Mouse (Mus musculus) stomach, postnatal 0 days (tissue): ENCODE results near the gene Nbea. TPM values are rescaled to one million over a fixed set of nuclear protein-coding genes. Genes with fewer than 3 reads are reported as not detected.

Experiments used
- ATAC-seq: fragments of 200-750 bp; cut with Nextera tagmentation; 2 replicates; pipeline ENCODE4 v1.8.0; 2017; ENCODE audit not compliant: low FRiP score, low TSS enrichment
- DNase-seq: peaks from one replicate; pipeline ENCODE4 v3.0.0-alpha.2; 2016; ENCODE audit warnings: low spot score
- H3K27ac ChIP-seq: fragments of 300-500 bp; sonication (generic); replicated peaks from 2 replicates; pipeline ENCODE4 v1.5.1; 2014; ENCODE audit warnings: mild to moderate bottlenecking, control low read depth
- H3K27me3 ChIP-seq: fragments of 300-500 bp; sonication (generic); 2 replicates; pipeline ENCODE4 v1.6.1; 2014; ENCODE audit warnings: low read length; ENCODE audit not compliant: control insufficient read depth, insufficient read depth
- H3K36me3 ChIP-seq: fragments of 300-500 bp; sonication (generic); 2 replicates; pipeline ENCODE4 v1.6.1; 2014; ENCODE audit warnings: low read length, mixed read lengths; ENCODE audit not compliant: control insufficient read depth, insufficient read depth
- H3K4me1 ChIP-seq: fragments of 300-500 bp; sonication (generic); replicated peaks from 2 replicates; pipeline ENCODE4 v1.6.1; 2014; ENCODE audit warnings: antibody characterized with exemption; ENCODE audit not compliant: control insufficient read depth, insufficient read depth
- H3K4me2 ChIP-seq: fragments of 300-500 bp; sonication (generic); replicated peaks from 2 replicates; pipeline ENCODE4 v1.6.1; 2014; ENCODE audit warnings: low read depth, mild to moderate bottlenecking, control low read depth, moderate library complexity
- H3K4me3 ChIP-seq: fragments of 300-500 bp; sonication (generic); 2 replicates; pipeline ENCODE4 v1.5.1; 2014; ENCODE audit warnings: low read depth, low read length, control low read depth
- H3K9ac ChIP-seq: fragments of 300-500 bp; sonication (generic); 2 replicates; pipeline ENCODE4 v1.6.1; 2014; ENCODE audit warnings: mild to moderate bottlenecking, low read length, control low read depth, mixed read lengths
- H3K9me3 ChIP-seq: fragments of 300-500 bp; sonication (generic); 2 replicates; pipeline ENCODE4 v1.6.1; 2016; ENCODE audit warnings: low read length; ENCODE audit not compliant: control insufficient read depth
- CTCF ChIP-seq: IDR thresholded peaks from 2 replicates; pipeline ENCODE4 v1.5.1; 2016; ENCODE audit warnings: antibody characterized with exemption, low read depth, mild to moderate bottlenecking, moderate library complexity
- EP300 ChIP-seq: optimal IDR thresholded peaks from 2 replicates; pipeline ENCODE3; 2016; ENCODE audit warnings: antibody characterized with exemption
- WGBS: fragments of 180-500 bp; shearing (Covaris S2); extraction: QIAGEN DNeasy Blood & Tissue Kit; methylation state at CpG from one replicate; pipeline ENCODE4 v1.1.7; 2014; 5-methylcytosine and 5-hydroxymethylcytosine counted together
- polyA plus RNA-seq: library from polyadenylated mRNA; unstranded; fragments of >200 nt; fragmentation: Nextera tagmentation; extraction: Ambion mirVana; gene quantifications from 2 replicates; pipeline ENCODE4 v1.2.1, GENCODE M21; 2015

The Nbea gene
- polyA plus RNA-seq, 1 experiment from 2014 or later = 4.3 TPM

GRCm38 (mm10) chr3:55713856-55714255 is 469.6 kb downstream of the Nbea start:
- no peaks in the 10 kb centered on the region for H3K9me3 ChIP-seq
- no peak for TF ChIP-seq CTCF
- no peak for TF ChIP-seq EP300
- 91% methylated on average over 3 of the region's 3 CpGs for WGBS
- DNase-seq (no peak), ATAC-seq (no peak)
- H3K4me2 ChIP-seq = no peak overlapping the region
- no peaks in the 10 kb centered on the region for H3K36me3 ChIP-seq
- no peaks in the 10 kb centered on the region for H3K27me3 ChIP-seq
- no peak overlapping the region for H3K9ac ChIP-seq
- no peak overlapping the region for H3K4me3 ChIP-seq
- H3K4me1 ChIP-seq = no peaks in the 10 kb centered on the region
- no peak overlapping the region for H3K27ac ChIP-seq

GRCm38 (mm10) chr3:55710300-55710699 is 473.2 kb downstream of the Nbea start:
- Histone ChIP-seq H3K9me3 (no peaks in the 10 kb centered on the region), H3K4me2 (no peak overlapping the region), H3K4me1 (no peaks in the 10 kb centered on the region), H3K4me3 (no peak overlapping the region), H3K27me3 (no peaks in the 10 kb centered on the region), H3K27ac (no peak overlapping the region), H3K36me3 (no peaks in the 10 kb centered on the region), H3K9ac (no peak overlapping the region)
- TF ChIP-seq CTCF (no peak), EP300 (no peak)
- DNase-seq = no peak
- ATAC-seq = no peak
- 79% methylated on average over 4 of the region's 4 CpGs for WGBS

- Histone ChIP-seq H3K27me3 (no peaks in the 10 kb centered on the region), H3K4me1 (no peaks in the 10 kb centered on the region), H3K27ac (no peak overlapping the region), H3K4me3 (no peak overlapping the region), H3K4me2 (no peak overlapping the region), H3K36me3 (no peaks in the 10 kb centered on the region), H3K9me3 (no peaks in the 10 kb centered on the region), H3K9ac (no peak overlapping the region)
- DNase-seq = no peak
- 72% methylated on average over 6 of the region's 6 CpGs for WGBS
- TF ChIP-seq EP300 = no peak
- TF ChIP-seq CTCF = no peak
- no peak for ATAC-seq
Measured at GRCm38 (mm10) chr3:55701632-55702031, 481.9 kb downstream of the Nbea start.

- Histone ChIP-seq H3K27ac (no peak overlapping the region), H3K36me3 (no peaks in the 10 kb centered on the region), H3K4me1 (no peaks in the 10 kb centered on the region), H3K9me3 (no peaks in the 10 kb centered on the region), H3K4me2 (no peak overlapping the region), H3K4me3 (no peak overlapping the region), H3K27me3 (no peaks in the 10 kb centered on the region), H3K9ac (no peak overlapping the region)
- whole genome bisulfite sequencing = 73% methylated on average over 2 of the region's 2 CpGs
- no peak for TF ChIP-seq CTCF
- no peak for TF ChIP-seq EP300
- DNase-seq (no peak), ATAC-seq (peak; percentile 74; the same call in 1 of the 2 replicates)
Measured at GRCm38 (mm10) chr3:55697174-55697573, 486.3 kb downstream of the Nbea start.

GRCm38 (mm10) chr3:55693073-55693472 is 490.4 kb downstream of the Nbea start:
- H3K36me3 ChIP-seq = no peaks in the 10 kb centered on the region
- 33% methylated on average over 4 of the region's 4 CpGs for WGBS
- no peaks in the 10 kb centered on the region for H3K27me3 ChIP-seq
- DNase-seq (no peak), ATAC-seq (no peak)
- no peak overlapping the region for H3K9ac ChIP-seq
- no peak overlapping the region for H3K4me3 ChIP-seq
- no peak overlapping the region for H3K4me2 ChIP-seq
- no peaks in the 10 kb centered on the region for H3K4me1 ChIP-seq
- no peaks in the 10 kb centered on the region for H3K9me3 ChIP-seq
- H3K27ac ChIP-seq = no peak overlapping the region
- TF ChIP-seq EP300 (no peak), CTCF (no peak)

GRCm38 (mm10) chr3:55688098-55688497 is 495.4 kb downstream of the Nbea start:
- Histone ChIP-seq H3K4me1 (no peaks in the 10 kb centered on the region), H3K27me3 (no peaks in the 10 kb centered on the region), H3K4me2 (no peak overlapping the region), H3K9ac (no peak overlapping the region), H3K9me3 (no peaks in the 10 kb centered on the region), H3K36me3 (no peaks in the 10 kb centered on the region), H3K4me3 (no peak overlapping the region), H3K27ac (no peak overlapping the region)
- 0 out of 2 replicates have a peak, but pooled peaks have one; percentile 12 for ATAC-seq
- no peak for DNase-seq
- TF ChIP-seq CTCF (no peak), EP300 (no peak)
- 14% methylated on average over 1 of the region's 1 CpGs for WGBS
